Mouse (Mus musculus) limb, embryonic 11.5 days (tissue): ENCODE measurements around the gene Tubb4b. TPM values are rescaled to one million over a fixed set of nuclear protein-coding genes. Genes with fewer than 3 reads are reported as not detected.

Experiments used
- ATAC-seq: fragments of 200-750 bp; cut with Nextera tagmentation; 2 replicates; pipeline ENCODE4 v1.8.0; 2017; ENCODE audit warnings: low read depth; ENCODE audit not compliant: insufficient number of reproducible peaks, low FRiP score, low TSS enrichment
- DNase-seq: peaks from one replicate; pipeline ENCODE4 v3.0.0-alpha.2; 2015; ENCODE audit warnings: low spot score
- H3K27ac ChIP-seq: fragments of 300-500 bp; sonication (generic); replicated peaks from 2 replicates; pipeline ENCODE4 v1.5.1; 2014; ENCODE audit warnings: low read depth, mild to moderate bottlenecking, low read length
- H3K27me3 ChIP-seq: fragments of 300-500 bp; sonication (generic); 2 replicates; pipeline ENCODE4 v1.6.1; 2014; ENCODE audit warnings: mild to moderate bottlenecking, low read length, mixed read lengths; ENCODE audit not compliant: control insufficient read depth, insufficient read depth
- H3K36me3 ChIP-seq: fragments of 300-500 bp; sonication (generic); 2 replicates; pipeline ENCODE4 v1.6.1; 2014; ENCODE audit warnings: mild to moderate bottlenecking, low read length, moderate library complexity, mixed read lengths; ENCODE audit not compliant: control insufficient read depth, insufficient read depth
- H3K4me1 ChIP-seq: fragments of 300-500 bp; sonication (generic); 2 replicates; pipeline ENCODE4 v1.6.1; 2014; ENCODE audit warnings: low read length, mixed read lengths; ENCODE audit not compliant: control insufficient read depth, insufficient read depth
- H3K4me2 ChIP-seq: fragments of 300-500 bp; sonication (generic); 2 replicates; pipeline ENCODE4 v1.6.1; 2014; ENCODE audit warnings: low read depth, mild to moderate bottlenecking, moderate library complexity; ENCODE audit not compliant: severe bottlenecking
- H3K4me3 ChIP-seq: fragments of 300-500 bp; sonication (generic); 2 replicates; pipeline ENCODE4 v1.5.1; 2014; ENCODE audit warnings: low read depth, low read length
- H3K9ac ChIP-seq: fragments of 300-500 bp; sonication (generic); 2 replicates; pipeline ENCODE4 v1.6.1; 2014; ENCODE audit warnings: mild to moderate bottlenecking, low read length
- H3K9me3 ChIP-seq: fragments of 300-500 bp; sonication (generic); 2 replicates; pipeline ENCODE4 v1.6.1; 2016; ENCODE audit warnings: low read length; ENCODE audit not compliant: control insufficient read depth
- WGBS: fragments of 180-500 bp; shearing (Covaris S2); extraction: QIAGEN DNeasy Blood & Tissue Kit; methylation state at CpG from one replicate; pipeline ENCODE4 v1.1.7; 2014; 5-methylcytosine and 5-hydroxymethylcytosine counted together
- polyA plus RNA-seq: library from polyadenylated mRNA; unstranded; fragments of >200 nt; fragmentation: Nextera tagmentation; extraction: Ambion mirVana; gene quantifications from 2 replicates; pipeline ENCODE4 v1.2.1, GENCODE M21; 2014

Gene Tubb4b
- polyA plus RNA-seq, 1 experiment from 2014 or later, result 567 TPM

GRCm38 (mm10) chr2:25172629-25173028 lies 51.9 kb downstream of the Tubb4b start:
- ATAC-seq (no peak), DNase-seq (no peak)
- H3K9me3 ChIP-seq, result no peaks in the 10 kb centered on the region
- no peak overlapping the region for H3K4me2 ChIP-seq
- H3K9ac ChIP-seq, result no peak overlapping the region
- H3K36me3 ChIP-seq, result no peaks in the 10 kb centered on the region
- no peak overlapping the region for H3K27ac ChIP-seq
- no peaks in the 10 kb centered on the region for H3K27me3 ChIP-seq
- H3K4me3 ChIP-seq, result no peak overlapping the region
- peaks cover 27% of the 10 kb centered on the region for H3K4me1 ChIP-seq
- 67% methylated on average over 8 of the region's 8 CpGs for WGBS

Other genes starting within 250 kb of the Tubb4b start
- 132 and 136 TPM in 2 replicates for gene Mrpl41, start 249.6 kb downstream of the Tubb4b start, polyA plus RNA-seq
- gene Pnpla7, start 248.7 kb downstream of the Tubb4b start, polyA plus RNA-seq, result 5.4 and 6.5 TPM in 2 replicates
- gene Nsmf, start 170.3 kb downstream of the Tubb4b start, polyA plus RNA-seq, result 41.7 and 42.0 TPM in 2 replicates
- gene Entpd8, start 144.4 kb downstream of the Tubb4b start, polyA plus RNA-seq, result not detected in 2 replicates
- 0.24 TPM in 1 of 2 replicates, not detected in the other for gene Noxa1, start 129.6 kb downstream of the Tubb4b start, polyA plus RNA-seq
- 8.8 and 10.0 TPM in 2 replicates for gene Nrarp, start 43.9 kb downstream of the Tubb4b start, polyA plus RNA-seq
- 3.1 and 3.7 TPM in 2 replicates for gene Tor4a, start 27.8 kb downstream of the Tubb4b start, polyA plus RNA-seq
- 103 and 106 TPM in 2 replicates for gene Nelfb, start 13.2 kb downstream of the Tubb4b start, polyA plus RNA-seq
- gene Stpg3, start 10.1 kb downstream of the Tubb4b start, polyA plus RNA-seq, result 0.19 TPM in 1 of 2 replicates, not detected in the other
- not detected in 2 replicates for gene Fam166a, start 6.0 kb downstream of the Tubb4b start, polyA plus RNA-seq
- not detected in 2 replicates for gene Slc34a3, start 9.7 kb upstream of the Tubb4b start, polyA plus RNA-seq
- gene Rnf224, start 12.1 kb upstream of the Tubb4b start, polyA plus RNA-seq, result not detected in 2 replicates
- 6.5 and 8.8 TPM in 2 replicates for gene Rnf208, start 17.6 kb upstream of the Tubb4b start, polyA plus RNA-seq
- not detected in 2 replicates for gene Cysrt1, start 17.8 kb upstream of the Tubb4b start, polyA plus RNA-seq
- 4.0 and 6.6 TPM in 2 replicates for gene AL732309.1, start 22.2 kb upstream of the Tubb4b start, polyA plus RNA-seq
- gene Tmem203, start 30.7 kb upstream of the Tubb4b start, polyA plus RNA-seq, result 11.1 and 14.6 TPM in 2 replicates
- 5.6 and 5.7 TPM in 2 replicates for gene Tprn, start 37.9 kb upstream of the Tubb4b start, polyA plus RNA-seq
- 237 and 242 TPM in 2 replicates for gene Ssna1, start 47.7 kb upstream of the Tubb4b start, polyA plus RNA-seq
- 118 and 120 TPM in 2 replicates for gene Anapc2, start 47.8 kb upstream of the Tubb4b start, polyA plus RNA-seq
- not detected in 2 replicates for gene Tmem210, start 63.4 kb upstream of the Tubb4b start, polyA plus RNA-seq
- not detected in 2 replicates for gene Lrrc26, start 65.2 kb upstream of the Tubb4b start, polyA plus RNA-seq
- 0.60 and 1.4 TPM in 2 replicates for gene Grin1, start 94.5 kb upstream of the Tubb4b start, polyA plus RNA-seq
- gene Man1b1, start 107.6 kb upstream of the Tubb4b start, polyA plus RNA-seq, result 81.9 and 97.6 TPM in 2 replicates
- 16.6 and 18.8 TPM in 2 replicates for gene Dpp7, start 131.7 kb upstream of the Tubb4b start, polyA plus RNA-seq
- 8.9 and 9.1 TPM in 2 replicates for gene Uap1l1, start 141.0 kb upstream of the Tubb4b start, polyA plus RNA-seq
- 63.0 and 69.4 TPM in 2 replicates for gene Sapcd2, start 147.6 kb upstream of the Tubb4b start, polyA plus RNA-seq
- gene Entpd2, start 171.2 kb upstream of the Tubb4b start, polyA plus RNA-seq, result not detected in 2 replicates
- 6.1 and 6.8 TPM in 2 replicates for gene Npdc1, start 174.6 kb upstream of the Tubb4b start, polyA plus RNA-seq
- gene Fut7, start 198.6 kb upstream of the Tubb4b start, polyA plus RNA-seq, result not detected in 2 replicates
- gene Abca2, start 204.0 kb upstream of the Tubb4b start, polyA plus RNA-seq, result 3.1 and 3.8 TPM in 2 replicates
- 0.81 TPM in 1 of 2 replicates, not detected in the other for gene Clic3, start 232.1 kb upstream of the Tubb4b start, polyA plus RNA-seq
- 15.0 and 18.1 TPM in 2 replicates for gene Paxx, start 236.4 kb upstream of the Tubb4b start, polyA plus RNA-seq
- gene Ptgds, start 245.3 kb upstream of the Tubb4b start, polyA plus RNA-seq, result not detected in 2 replicates